Mouse (Mus musculus) monocyte, adult 5-6 weeks (primary cell): Measurements from ENCODE around the gene Mmp27. TPM values are rescaled to one million over a fixed set of nuclear protein-coding genes. Genes with fewer than 3 reads are reported as not detected.
A peak's percentile ranks its signal among the peaks of the same experiment; 100 is the strongest.

Experiments
- ATAC-seq: fragments of 153-309, 156-312 bp; replicated peaks from 2 replicates; pipeline ENCODE4 v1.8.0; 2017; ENCODE audit warnings: mild to moderate bottlenecking; ENCODE audit not compliant: low TSS enrichment, insufficient number of reproducible peaks, severe bottlenecking, poor library complexity, low FRiP score
- total RNA-seq: library from RNA; stranded (forward); fragments of 200-1000, 200-491, 200-594 nt; gene quantifications from 3 replicates; pipeline ENCODE4 v1.2.3, GENCODE M21; 2017

Gene Mmp27
- total RNA-seq, 1 experiment from 2014 or later: not detected

DNA sequence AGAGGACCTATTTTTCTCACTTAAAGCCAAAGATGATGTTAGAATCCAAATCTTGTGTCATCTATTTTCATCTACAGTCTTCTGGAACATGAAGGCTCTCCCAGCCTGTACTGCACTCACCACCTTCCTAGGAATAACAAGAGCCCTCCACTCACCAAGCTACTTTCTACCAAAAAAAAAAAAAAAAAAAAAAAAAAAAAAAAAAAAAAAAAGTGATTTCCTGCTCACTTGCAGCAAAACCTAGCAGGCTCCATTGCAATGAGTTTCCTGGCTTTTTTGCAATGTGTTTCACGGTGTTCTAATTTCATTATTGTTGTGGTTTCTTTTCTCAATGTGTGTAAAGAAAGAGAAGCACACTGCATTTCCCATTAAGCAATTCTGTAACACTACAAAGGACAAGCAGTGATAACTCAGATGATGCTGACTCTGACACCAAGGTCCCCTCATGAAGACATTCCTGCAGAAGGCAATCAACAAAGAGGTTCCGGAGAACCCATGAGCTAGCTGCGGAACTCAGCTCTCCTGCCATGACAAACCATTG lies 22.1 kb downstream of the Mmp27 start:
- ATAC-seq: no peak

DNA sequence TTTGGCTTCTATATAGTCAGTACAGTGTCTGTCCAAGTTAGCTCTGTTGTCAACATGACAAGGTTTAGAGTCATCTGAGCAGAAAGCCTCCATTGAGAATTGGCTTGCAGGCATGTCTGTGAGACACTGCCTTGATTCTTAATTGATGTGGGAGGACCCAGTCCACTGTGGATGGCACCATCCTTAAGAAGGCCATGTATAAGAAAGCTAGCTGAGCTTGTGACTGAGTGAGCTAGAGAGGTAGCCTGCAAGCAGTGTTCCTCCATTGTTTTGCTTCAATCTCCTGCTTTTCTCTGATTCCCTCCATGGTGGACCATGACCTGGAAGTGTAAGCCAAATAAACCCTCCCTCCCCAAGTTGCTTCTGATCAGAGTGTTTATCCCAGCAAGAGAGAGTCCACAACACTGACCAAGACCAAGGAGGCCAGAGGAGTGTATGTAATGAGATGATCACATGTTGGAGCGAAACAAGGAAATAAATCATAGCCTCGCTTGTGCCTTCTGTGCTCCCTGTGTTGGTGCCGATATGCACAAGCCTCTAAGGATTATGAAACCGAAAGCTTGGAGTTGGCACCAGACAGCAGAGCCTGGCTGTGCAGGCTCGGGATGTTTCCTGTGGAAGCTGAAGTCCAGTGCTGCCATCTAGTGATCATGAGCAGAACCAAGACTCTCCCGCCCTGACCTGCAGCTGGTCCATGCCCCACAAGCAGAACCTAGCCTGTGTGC lies 23.8 kb downstream of the Mmp27 start:
- peak; percentile 98 for ATAC-seq

DNA sequence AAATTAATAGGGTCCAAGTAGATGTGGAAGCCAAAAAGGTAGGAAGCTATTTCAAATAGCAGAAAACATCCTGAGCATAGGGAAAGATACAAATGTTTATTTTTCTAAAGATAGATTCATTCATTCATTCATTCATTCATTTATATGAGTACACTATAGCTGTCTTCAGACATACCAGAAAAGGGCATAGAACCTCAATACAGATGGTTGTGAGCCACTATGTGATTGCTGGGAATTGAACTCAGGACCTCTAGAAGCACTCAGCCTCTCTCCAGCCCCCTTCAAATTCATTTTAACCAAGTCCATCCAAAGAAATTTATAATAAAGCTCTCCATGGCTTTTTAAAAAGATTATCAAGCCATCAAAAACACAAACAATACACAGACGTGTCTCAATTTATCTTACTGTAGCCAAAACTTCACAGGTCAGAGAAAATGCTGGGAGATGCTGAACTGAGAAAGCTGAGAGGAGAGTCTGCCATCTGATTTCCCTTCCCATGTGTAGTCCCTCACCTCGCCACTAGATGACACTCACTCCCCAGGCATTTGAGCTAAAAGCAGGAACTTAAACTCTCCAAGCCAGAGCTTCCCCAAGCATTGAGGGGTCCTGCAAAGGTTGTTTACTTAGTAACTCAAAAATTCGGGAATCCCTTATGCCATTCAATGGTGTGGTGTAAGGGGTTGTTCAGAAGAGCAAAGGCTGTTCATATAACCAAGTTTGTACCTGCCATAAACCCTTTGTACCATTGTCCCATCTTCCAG lies 32.0 kb downstream of the Mmp27 start:
- ATAC-seq: peak; percentile 80; the same call in 1 of the 2 replicates

DNA sequence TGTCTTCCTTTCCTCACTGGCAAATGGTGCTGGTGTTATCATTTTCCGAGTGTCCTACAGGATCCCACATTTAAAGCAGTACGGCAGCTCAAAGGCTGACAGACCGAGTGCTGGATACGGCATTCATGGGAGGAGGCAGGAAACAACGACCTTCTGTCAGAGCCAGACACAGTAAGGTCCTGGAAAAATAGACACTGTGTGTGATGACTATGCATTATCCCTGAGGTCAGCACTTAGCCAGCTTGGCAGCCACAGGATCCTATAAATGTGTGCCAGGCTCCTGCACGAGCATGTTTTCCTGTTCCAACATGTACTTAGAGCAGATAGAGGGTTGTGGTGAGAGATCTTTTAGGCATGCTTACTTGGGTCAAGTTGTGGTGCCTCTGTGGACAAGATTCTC lies 32.8 kb downstream of the Mmp27 start:
- no peak for ATAC-seq

DNA sequence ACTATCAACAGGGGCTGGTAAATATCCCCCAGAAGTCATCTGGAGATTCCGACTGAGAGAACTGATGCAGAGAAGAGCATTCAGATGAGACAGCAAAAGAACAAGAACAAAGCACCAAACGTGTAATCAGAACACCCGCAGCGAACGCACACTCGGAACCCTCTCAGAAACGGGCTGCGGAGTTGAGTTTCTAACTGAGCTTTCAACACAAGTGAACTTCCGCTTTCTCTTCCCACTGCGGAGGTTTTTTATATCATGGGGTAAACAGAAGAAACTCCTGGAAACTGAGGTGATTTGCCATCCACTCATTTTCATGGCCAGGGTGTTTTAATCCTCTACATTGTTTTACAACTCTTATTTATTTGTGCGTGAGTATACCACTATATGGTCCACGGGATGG lies 34.4 kb downstream of the Mmp27 start:
- ATAC-seq: no peak

DNA sequence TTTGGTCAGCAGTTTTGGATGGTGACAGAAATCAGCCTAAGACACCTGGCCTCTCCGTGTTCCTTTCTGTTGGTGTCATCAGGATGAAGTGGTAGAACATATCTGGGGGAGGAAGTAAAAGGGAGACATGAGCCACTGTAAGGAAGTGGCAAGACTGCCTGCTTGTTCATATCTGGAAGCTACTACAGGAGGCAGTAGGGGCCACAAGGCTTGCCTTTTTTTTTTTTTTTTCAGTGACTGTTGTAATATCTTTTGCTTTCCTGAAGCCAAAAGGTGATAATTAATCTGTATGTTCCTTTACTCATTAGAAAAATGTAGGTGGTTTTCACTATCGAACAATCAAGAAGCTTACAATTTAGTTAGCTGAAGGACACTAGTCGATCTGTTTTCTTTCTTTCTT lies 51.4 kb downstream of the Mmp27 start:
- no peak for ATAC-seq

DNA sequence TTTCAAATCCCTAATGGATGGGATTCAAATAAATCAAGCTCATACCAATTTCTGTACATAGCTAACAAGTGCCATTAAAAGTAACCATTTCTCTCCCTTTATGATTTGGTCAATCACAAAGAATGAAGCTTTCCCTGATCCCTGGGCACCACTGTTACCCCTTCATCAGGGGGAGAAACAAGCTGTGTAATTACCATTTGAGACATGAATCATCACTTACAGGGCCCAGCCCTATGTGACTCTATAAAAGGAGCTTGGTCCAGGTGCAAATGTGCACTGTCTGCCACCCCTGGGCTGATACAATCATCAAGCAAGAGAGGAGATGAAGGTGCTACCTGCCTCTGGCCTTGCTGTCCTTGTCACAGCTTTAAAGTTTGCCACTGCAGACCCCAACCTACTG lies 56.7 kb downstream of the Mmp27 start, which contains the start of gene Mmp20:
Gene Mmp20, plus strand, starts transcription at position 301 of the 400 bp plus-strand sequence.
- ATAC-seq: no peak

Other genes starting within 250 kb of the Mmp27 start
- gene Mmp12, start 227.0 kb upstream of the Mmp27 start, total RNA-seq: 0.39 to 0.86 TPM in 2 of 3 replicates, not detected in the other
- not detected in 3 replicates for gene Mmp1b, start 183.3 kb upstream of the Mmp27 start, total RNA-seq
- not detected in 3 replicates for gene Mmp3, start 125.6 kb upstream of the Mmp27 start, total RNA-seq
- not detected in 3 replicates for gene Mmp10, start 69.0 kb upstream of the Mmp27 start, total RNA-seq
- 1.5 to 1.7 TPM in 2 of 3 replicates, not detected in the other for gene Mmp8, start 12.9 kb upstream of the Mmp27 start, total RNA-seq
- gene Mmp20, start 56.8 kb downstream of the Mmp27 start, total RNA-seq: not detected in 3 replicates
- gene Mmp7, start 120.7 kb downstream of the Mmp27 start, total RNA-seq: not detected in 3 replicates
- gene Tmem123, start 192.6 kb downstream of the Mmp27 start, total RNA-seq: 179 to 196 TPM (median 187 TPM) in 3 replicates